Mouse (Mus musculus): Measurements from ENCODE around the gene Dnah9.

GRCm38 (mm10) chr11:65816237-65816636, 352.1 kb downstream of the Dnah9 start:
- TF ChIP-seq CTCF (IDR thresholded peaks at IDR 0.05; ENCODE audit: low read depth, low read length), result no peak
- TF ChIP-seq GATA1 (IDR thresholded peaks at IDR 0.05; ENCODE audit: borderline replicate concordance, low read length), result no peak
- TF ChIP-seq POLR2AphosphoS5 (IDR thresholded peaks at IDR 0.05; ENCODE audit: insufficient replicate concordance, low read depth, low read length), result no peak

All from G1E (cell line).